Comparison of ENCODE assay signal across 14 mouse cellular contexts in genomic region chr5:36561509-36561908, GRCm38 (mm10). TPM values are rescaled to one million over a fixed set of nuclear protein-coding genes. Genes with fewer than 3 reads are reported as not detected.
DNase-seq lines count a peak whose midpoint lies in the region; ATAC-seq and TF ChIP-seq lines count a peak whose summit lies in the region.
"Had no signal": no experiment of that assay in that cellular context is flagged by ENCODE, and none has a peak within 500 bp of the region (broad histone marks: within the 10 kb centered on the region; RNA-seq: fewer than 3 reads in every experiment).

No protein-coding gene starts in this region.

- dilution Hi-C loops in CH12.LX (cut with MboI; ENCODE audit: extremely low pct_ligation_motif_present, extremely low pct_unique_long_range_greater_than_20kb, low sequenced_read_pairs) = no loop called here

- no peak for TF ChIP-seq RAD21 in CH12.LX (IDR thresholded peaks at IDR 0.05; ENCODE audit: low read depth, low read length)

- H3K4me1 ChIP-seq in CH12.LX (ENCODE audit: control insufficient read depth in 1 of 2, insufficient read depth in 2 of 2) = peaks cover 29 to 66% of the 10 kb centered on the region in 2 experiments
- peaks cover 16% of the 10 kb centered on the region for H3K4me1 ChIP-seq in bone marrow, adult 2 months (ENCODE audit: control insufficient read depth, insufficient read depth, low read length)

- peaks cover 11% of the 10 kb centered on the region for H3K79me2 ChIP-seq in CH12.LX (replicated peaks; ENCODE audit: control insufficient read depth, extremely low read depth, insufficient read depth, poor library complexity, severe bottlenecking)

- H3K36me3 ChIP-seq in CH12.LX (replicated peaks in 1 of 2; ENCODE audit: control insufficient read depth in 1 of 2, insufficient read depth in 1 of 2, low read length in 1 of 2) = peaks cover 0 to 22% of the 10 kb centered on the region in 2 experiments
- H3K36me3 ChIP-seq: forebrain, embryonic 10.5 days; limb, embryonic 15.5 days had no signal

- H3K4me2 ChIP-seq in CH12.LX (ENCODE audit: insufficient read depth, low read depth, poor library complexity, severe bottlenecking) = no peak overlapping the region
- H3K4me2 ChIP-seq: limb, embryonic 15.5 days had no signal

- H3K9me3 ChIP-seq in CH12.LX (replicated peaks; ENCODE audit: low read length) = no peaks in the 10 kb centered on the region
- H3K9me3 ChIP-seq: forebrain, embryonic 10.5 days; limb, embryonic 15.5 days had no signal

- in situ Hi-C loops in CH12.LX (cut with MboI; ENCODE audit: low pct_ligation_motif_present, low pct_unique_long_range_greater_than_20kb, low sequenced_read_pairs) = no loop called here

- TF ChIP-seq CTCF in layer of hippocampus, adult 2 months (conservative IDR thresholded peaks at IDR 0.05) = no peak
- no peak for TF ChIP-seq CTCF in CH12.LX (conservative IDR thresholded peaks at IDR 0.05 in 1 of 2, IDR thresholded peaks at IDR 0.05 in 1 of 2; ENCODE audit: low read depth in 2 of 2, low read length in 2 of 2)
- no peak for TF ChIP-seq CTCF in bone marrow, adult 2 months (IDR thresholded peaks at IDR 0.05; ENCODE audit: control insufficient read depth, insufficient read depth, low read length)

- no peaks in the 10 kb centered on the region for H3K27me3 ChIP-seq in CH12.LX (replicated peaks)
- H3K27me3 ChIP-seq: limb, embryonic 15.5 days had no signal

- peak; percentile 69 for TF ChIP-seq EP300 in CH12.LX (IDR thresholded peaks at IDR 0.05; ENCODE audit: low read length)

- DNase-seq in layer of hippocampus, adult 2 months (ENCODE audit: low spot score in 2 of 2) = peak in 1 of 2 experiments; percentile 19
- DNase-seq in layer of hippocampus, postnatal 10 days (ENCODE audit: low spot score in 2 of 2) = no peak
- DNase-seq in CH12.LX (ENCODE audit: extremely low read depth) = no peak
- DNase-seq in kidney, postnatal 25 days = peak; percentile 73 to 92
- DNase-seq in ovary, postnatal 14 days (ENCODE audit: low spot score) = no peak
- DNase-seq: cerebellum, adult 2 months; liver, postnatal 0 days; thymus, adult 18-20 months had no signal

- H3K9ac ChIP-seq in CH12.LX (ENCODE audit: insufficient read depth, low read depth) = no peak overlapping the region
- H3K9ac ChIP-seq: limb, embryonic 15.5 days; liver, postnatal 0 days had no signal

- ATAC-seq in monocyte, adult 5-6 weeks (replicated peaks; ENCODE audit: insufficient number of reproducible peaks, low FRiP score, low TSS enrichment, poor library complexity, severe bottlenecking) = no peak
- ATAC-seq: intestine, embryonic 16.5 days; liver, postnatal 0 days; midbrain, embryonic 16.5 days had no signal

- peak overlapping the region; percentile 82 for H3K27ac ChIP-seq in layer of hippocampus, adult 2 months
- no peak overlapping the region for H3K27ac ChIP-seq in CH12.LX (ENCODE audit: insufficient read depth, low read depth)
- peak overlapping the region; percentile 29; the same call in 1 of the 2 replicates for H3K27ac ChIP-seq in bone marrow, adult 2 months (ENCODE audit: control insufficient read depth, insufficient read depth, low read depth, low read length, poor library complexity)
- H3K27ac ChIP-seq: forebrain, embryonic 10.5 days; limb, embryonic 15.5 days had no signal

- TF ChIP-seq POLR2A in CH12.LX (IDR thresholded peaks at IDR 0.05; ENCODE audit: low read depth, low read length) = no peak
- TF ChIP-seq POLR2A in bone marrow, adult 2 months (IDR thresholded peaks at IDR 0.05; ENCODE audit: borderline replicate concordance, control insufficient read depth, low read depth, low read length) = no peak

- 78% methylated on average over 4 of the region's 4 CpGs for WGBS in bone marrow, adult 2 months

- H3K4me3 ChIP-seq in layer of hippocampus, adult 2 months = no peak overlapping the region
- H3K4me3 ChIP-seq in CH12.LX (replicated peaks in 1 of 3; ENCODE audit: low read depth in 2 of 3, low read length in 2 of 3, poor library complexity in 1 of 3) = no peak overlapping the region
- no peak overlapping the region for H3K4me3 ChIP-seq in bone marrow, adult 2 months (replicated peaks; ENCODE audit: control insufficient read depth, low read depth, low read length)
- H3K4me3 ChIP-seq: forebrain, embryonic 10.5 days; limb, embryonic 15.5 days had no signal

TF ChIP-seq in CH12.LX, 34 proteins besides CTCF, POLR2A, EP300 and RAD21:
- 0 out of 2 replicates have a peak, but pooled peaks have one; percentile 36 for TF ChIP-seq MXI1 (IDR thresholded peaks at IDR 0.05; ENCODE audit: low read depth, low read length)
- TF ChIP-seq ETS1 (conservative IDR thresholded peaks at IDR 0.05; ENCODE audit: low read depth, low read length) = 0 out of 2 replicates have a peak, but pooled peaks have one; percentile 20
- peak; percentile 51; the same call in 1 of the 2 replicates for TF ChIP-seq IRF4 (IDR thresholded peaks at IDR 0.05; ENCODE audit: low read depth, low read length)
- no peak for TF ChIP-seq MAZ (IDR thresholded peaks at IDR 0.05; ENCODE audit: low read depth, low read length)
- TF ChIP-seq MAFK (IDR thresholded peaks at IDR 0.05; ENCODE audit: insufficient replicate concordance, low read length) = no peak
- peak; percentile 59 for TF ChIP-seq BHLHE40 (IDR thresholded peaks at IDR 0.05; ENCODE audit: low read depth, low read length)
- TF ChIP-seq JUND (conservative IDR thresholded peaks at IDR 0.05; ENCODE audit: low read depth, low read length) = peak; percentile 45
- no peak for TF ChIP-seq TBP (conservative IDR thresholded peaks at IDR 0.05; ENCODE audit: low read depth, low read length)
- TF ChIP-seq MYC (IDR thresholded peaks at IDR 0.05; ENCODE audit: low read depth, low read length) = peak; percentile 61
- TF ChIP-seq KAT2A (IDR thresholded peaks at IDR 0.05; ENCODE audit: insufficient replicate concordance, low read length) = no peak
- TF ChIP-seq MEF2A (IDR thresholded peaks at IDR 0.05; ENCODE audit: borderline replicate concordance, low read depth, low read length) = peak; percentile 28; the same call in 1 of the 2 replicates
- no peak for TF ChIP-seq SIN3A (IDR thresholded peaks at IDR 0.05; ENCODE audit: low read length)
- TF ChIP-seq CHD1 (IDR thresholded peaks at IDR 0.05; ENCODE audit: low read depth, low read length) = no peak
- TF ChIP-seq ZMIZ1 (IDR thresholded peaks at IDR 0.05; ENCODE audit: low read depth, low read length) = no peak
- TF ChIP-seq MAX (IDR thresholded peaks at IDR 0.05; ENCODE audit: low read length) = 0 out of 2 replicates have a peak, but pooled peaks have one; percentile 41

RNA-seq across cellular contexts. Expression of gene Tbc1d14, which starts 31.6 kb away (rescaled TPM):
- 100 to 1,000 TPM; 101 to 105 TPM for total RNA-seq in layer of hippocampus, adult 2 months (2021)
- total RNA-seq in layer of hippocampus, postnatal 10 days (2021) = 10 to 100 TPM; 90.1 to 92.7 TPM
- total RNA-seq in CH12.LX (2012; rRNA removed) (8.5 and 10.1 TPM in 2 replicates), CH12.LX (2014; rRNA removed) (4.4 and 5.7 TPM in 2 replicates)
- polyA plus RNA-seq in CH12.LX (2012; ENCODE audit: insufficient read length, low read depth) = 24.4 and 29.1 TPM in 2 replicates
- polyA plus RNA-seq in bone marrow, adult 2 months (2011; ENCODE audit: insufficient read depth, insufficient read length, low replicate concordance, missing spikeins) = 7.5 and 34.7 TPM in 2 replicates
- 13.0 to 38.8 TPM (median 18.7 TPM) in 3 replicates for total RNA-seq in monocyte, adult 5-6 weeks (2017)

Comparison
In these comparisons a context has a peak if more than half of its experiments do, and no peak if none do; other contexts are left out.
1. DNase-seq: peak in kidney, postnatal 25 days (2 of 2); none in layer of hippocampus, postnatal 10 days (0 of 2), CH12.LX (single experiment) and ovary, postnatal 14 days (single experiment).